Mouse (Mus musculus) olfactory bulb, adult 2 months (tissue): Measurements from ENCODE around the gene Fxyd5. TPM values are rescaled to one million over a fixed set of nuclear protein-coding genes. Genes with fewer than 3 reads are reported as not detected.

ENCODE experiments used
- H3K27ac ChIP-seq: fragments of 200-500 bp; 2 replicates; pipeline ENCODE4 v1.5.1; 2012; ENCODE audit warnings: low read depth, low read length; ENCODE audit not compliant: insufficient read depth
- H3K4me1 ChIP-seq: fragments of 200-500 bp; 2 replicates; pipeline ENCODE4 v1.6.1; 2012; ENCODE audit warnings: low read length; ENCODE audit not compliant: control insufficient read depth, insufficient read depth
- H3K4me3 ChIP-seq: fragments of 200-500 bp; 2 replicates; pipeline ENCODE4 v1.5.1; 2012; ENCODE audit warnings: mild to moderate bottlenecking, low read depth, low read length, moderate library complexity; ENCODE audit not compliant: insufficient read depth
- CTCF ChIP-seq: fragments of 200-500 bp; IDR thresholded peaks from 2 replicates; pipeline ENCODE4 v1.5.1; 2012; ENCODE audit warnings: low read depth, mild to moderate bottlenecking, low read length, moderate library complexity; ENCODE audit not compliant: insufficient read depth
- POLR2A ChIP-seq: fragments of 200-500 bp; IDR thresholded peaks from 2 replicates; pipeline ENCODE4 v1.6.1; 2012; ENCODE audit warnings: mild to moderate bottlenecking, low read depth, low read length, moderate library complexity; ENCODE audit not compliant: insufficient read depth
- whole genome bisulfite sequencing: fragments of 180-500 bp; shearing (Covaris S2); methylation state at CpG from one replicate; pipeline ENCODE4 v1.1.7; 2018; 5-methylcytosine and 5-hydroxymethylcytosine counted together
- polyA plus RNA-seq: library from polyadenylated mRNA; stranded (reverse); fragments of >200 nt; gene quantifications from 2 replicates; pipeline ENCODE4 v1.2.4, GENCODE M21; 2012; ENCODE audit warnings: low replicate concordance; ENCODE audit not compliant: missing spikeins, insufficient read depth, insufficient read length

Gene Fxyd5
- polyA plus RNA-seq, 1 experiment = not detected

- Histone ChIP-seq H3K4me3 (no peak overlapping the region), H3K27ac (no peak overlapping the region), H3K4me1 (peaks cover 3% of the 10 kb centered on the region; the same call in 1 of the 2 replicates)
- WGBS = 37% methylated on average over 10 of the region's 10 CpGs
- no peak for TF ChIP-seq CTCF
- no peak for TF ChIP-seq POLR2A
Measured at GRCm38 (mm10) chr7:31017104-31017901, 25.0 kb downstream of the Fxyd5 start.

- Histone ChIP-seq H3K4me3 (no peak overlapping the region), H3K4me1 (peaks cover 3% of the 10 kb centered on the region; the same call in 1 of the 2 replicates), H3K27ac (no peak overlapping the region)
- no peak for TF ChIP-seq CTCF
- TF ChIP-seq POLR2A = no peak
- 78% methylated on average over 5 of the region's 5 CpGs for WGBS
Measured at GRCm38 (mm10) chr7:31012971-31013370, 29.3 kb downstream of the Fxyd5 start.

- no peak for TF ChIP-seq POLR2A
- TF ChIP-seq CTCF = no peak
- no peak overlapping the region for H3K4me3 ChIP-seq
- H3K4me1 ChIP-seq = no peaks in the 10 kb centered on the region
- H3K27ac ChIP-seq = no peak overlapping the region
- WGBS = 81% methylated on average over 3 of the region's 3 CpGs
Measured at GRCm38 (mm10) chr7:31008889-31009288, 33.4 kb downstream of the Fxyd5 start.

- H3K27ac ChIP-seq = no peak overlapping the region
- H3K4me1 ChIP-seq = no peaks in the 10 kb centered on the region
- 57% methylated on average over 1 of the region's 1 CpGs for WGBS
- TF ChIP-seq POLR2A = no peak
- no peak for TF ChIP-seq CTCF
- H3K4me3 ChIP-seq = no peak overlapping the region
Measured at GRCm38 (mm10) chr7:31008175-31008574, 34.1 kb downstream of the Fxyd5 start.

GRCm38 (mm10) chr7:31007775-31008174 is 34.5 kb downstream of the Fxyd5 start:
- 93% methylated on average over 1 of the region's 1 CpGs for WGBS
- Histone ChIP-seq H3K4me1 (no peaks in the 10 kb centered on the region), H3K4me3 (no peak overlapping the region), H3K27ac (no peak overlapping the region)
- TF ChIP-seq CTCF (no peak), POLR2A (no peak)

- H3K4me1 ChIP-seq = no peaks in the 10 kb centered on the region; the same call in 1 of the 2 replicates
- WGBS = 86% methylated on average over 8 of the region's 8 CpGs
- H3K4me3 ChIP-seq = no peak overlapping the region
- TF ChIP-seq CTCF (no peak), POLR2A (no peak)
- no peak overlapping the region for H3K27ac ChIP-seq
Measured at GRCm38 (mm10) chr7:31002650-31003049, 39.6 kb downstream of the Fxyd5 start.

- H3K4me1 ChIP-seq = no peaks in the 10 kb centered on the region; the same call in 1 of the 2 replicates
- TF ChIP-seq POLR2A (no peak), CTCF (no peak)
- WGBS = 36% methylated on average over 7 of the region's 7 CpGs
- H3K27ac ChIP-seq = no peak overlapping the region
- no peak overlapping the region for H3K4me3 ChIP-seq
Measured at GRCm38 (mm10) chr7:31000505-31001020, 41.7 kb downstream of the Fxyd5 start.

GRCm38 (mm10) chr7:30996491-30996890 is 45.8 kb downstream of the Fxyd5 start:
- TF ChIP-seq CTCF = no peak
- no peak for TF ChIP-seq POLR2A
- WGBS = 92% methylated on average over 2 of the region's 2 CpGs
- no peak overlapping the region for H3K4me3 ChIP-seq
- H3K27ac ChIP-seq = no peak overlapping the region
- H3K4me1 ChIP-seq = no peaks in the 10 kb centered on the region; the same call in 1 of the 2 replicates

GRCm38 (mm10) chr7:30993986-30994385 is 48.3 kb downstream of the Fxyd5 start:
- H3K4me3 ChIP-seq = no peak overlapping the region
- WGBS = 78% methylated on average over 5 of the region's 5 CpGs

GRCm38 (mm10) chr7:30992148-30992547 is 50.1 kb downstream of the Fxyd5 start:
- 80% methylated on average over 5 of the region's 5 CpGs for WGBS
- no peak for TF ChIP-seq POLR2A
- Histone ChIP-seq H3K4me3 (no peak overlapping the region), H3K27ac (no peak overlapping the region), H3K4me1 (no peaks in the 10 kb centered on the region)

More at GRCm38 (mm10) chr7:30993986-30994385, 48.3 kb downstream of the Fxyd5 start:
- no peak overlapping the region for H3K27ac ChIP-seq
- H3K4me1 ChIP-seq = no peaks in the 10 kb centered on the region
- TF ChIP-seq CTCF (no peak), POLR2A (no peak)
